Mouse (Mus musculus) forebrain, embryonic 14.5 days (tissue): Measurements from ENCODE around the gene Arhgef25. TPM values are rescaled to one million over a fixed set of nuclear protein-coding genes. Genes with fewer than 3 reads are reported as not detected.

Experiments
- ATAC-seq: fragments of 200-750 bp; cut with Nextera tagmentation; 2 replicates; pipeline ENCODE4 v1.8.0; 2017; ENCODE audit warnings: mild to moderate bottlenecking, moderate library complexity
- DNase-seq: peaks from one replicate; pipeline ENCODE4 v3.0.0-alpha.2; 2015; ENCODE audit warnings: low spot score
- H3K27ac ChIP-seq: fragments of 300-500 bp; sonication (generic); 2 replicates; pipeline ENCODE4 v1.5.1; 2014; ENCODE audit warnings: low read depth, mild to moderate bottlenecking, control low read depth, low read length, moderate library complexity
- H3K27me3 ChIP-seq: fragments of 300-500 bp; sonication (generic); replicated peaks from 2 replicates; pipeline ENCODE4 v1.6.1; 2014; ENCODE audit warnings: low read length, control low read depth, mixed read lengths; ENCODE audit not compliant: control insufficient read depth, insufficient read depth
- H3K36me3 ChIP-seq: fragments of 300-500 bp; sonication (generic); 2 replicates; pipeline ENCODE4 v1.6.1; 2014; ENCODE audit warnings: low read length, control low read depth; ENCODE audit not compliant: control insufficient read depth, insufficient read depth
- H3K4me1 ChIP-seq: fragments of 300-500 bp; sonication (generic); 2 replicates; pipeline ENCODE4 v1.6.1; 2014; ENCODE audit warnings: antibody characterized with exemption, low read length, control low read depth; ENCODE audit not compliant: control insufficient read depth, insufficient read depth
- H3K4me2 ChIP-seq: fragments of 300-500 bp; sonication (generic); 2 replicates; pipeline ENCODE4 v1.6.1; 2014; ENCODE audit warnings: mild to moderate bottlenecking, control low read depth, low read length
- H3K4me3 ChIP-seq: fragments of 300-500 bp; sonication (generic); 2 replicates; pipeline ENCODE4 v1.5.1; 2014; ENCODE audit warnings: low read depth, low read length, control low read depth
- H3K9ac ChIP-seq: fragments of 300-500 bp; sonication (generic); 2 replicates; pipeline ENCODE4 v1.6.1; 2014; ENCODE audit warnings: mild to moderate bottlenecking, low read length, control low read depth, moderate library complexity
- H3K9me3 ChIP-seq: fragments of 300-500 bp; sonication (generic); replicated peaks from 2 replicates; pipeline ENCODE4 v1.6.1; 2016; ENCODE audit warnings: low read length, control low read depth, mixed read lengths; ENCODE audit not compliant: control insufficient read depth
- WGBS: fragments of 180-500 bp; shearing (Covaris S2); extraction: QIAGEN DNeasy Blood & Tissue Kit; methylation state at CpG from one replicate; pipeline ENCODE4 v1.1.7; 2014; 5-methylcytosine and 5-hydroxymethylcytosine counted together
- polyA plus RNA-seq: library from polyadenylated mRNA; unstranded; fragments of >200 nt; fragmentation: Nextera tagmentation; extraction: Ambion mirVana; gene quantifications from 2 replicates; pipeline ENCODE4 v1.2.1, GENCODE M21; 2014

Arhgef25 gene
- polyA plus RNA-seq, 1 experiment from 2014 or later: 21.4 TPM

- 33% methylated on average over 10 of the region's 10 CpGs for WGBS
- peaks cover 36% of the 10 kb centered on the region for H3K36me3 ChIP-seq
- H3K27me3 ChIP-seq: no peaks in the 10 kb centered on the region
- H3K27ac ChIP-seq: no peak overlapping the region
- DNase-seq (no peak), ATAC-seq (no peak)
- no peak overlapping the region for H3K4me3 ChIP-seq
- no peak overlapping the region for H3K9ac ChIP-seq
- H3K4me1 ChIP-seq: no peaks in the 10 kb centered on the region
- no peak overlapping the region for H3K4me2 ChIP-seq
- H3K9me3 ChIP-seq: no peaks in the 10 kb centered on the region
Measured at GRCm38 (mm10) chr10:127225732-127226131, 35.8 kb upstream of the Arhgef25 start.

DNA sequence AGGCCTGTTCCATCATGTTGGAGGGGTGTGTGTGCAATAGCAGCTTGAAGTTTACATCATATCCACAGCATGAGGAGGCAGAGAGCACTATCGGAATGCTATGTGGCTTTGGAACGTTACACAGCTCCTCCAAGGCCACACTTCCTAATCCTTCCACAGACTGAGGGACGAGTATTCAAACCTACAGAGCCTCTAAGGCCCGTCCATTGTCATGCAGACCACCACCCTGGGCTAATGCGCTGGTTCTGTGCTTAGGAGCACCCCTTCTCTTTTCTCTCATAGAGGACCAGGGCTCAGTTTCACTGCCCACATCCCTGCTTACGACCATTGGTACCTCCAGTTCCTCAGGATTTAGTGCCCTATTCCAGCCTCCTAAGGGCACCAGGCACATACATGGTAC is 35.3 kb upstream of the Arhgef25 start:
- no peak overlapping the region for H3K4me2 ChIP-seq
- H3K36me3 ChIP-seq: peaks cover 31% of the 10 kb centered on the region
- no peaks in the 10 kb centered on the region for H3K9me3 ChIP-seq
- H3K27ac ChIP-seq: no peak overlapping the region
- no peaks in the 10 kb centered on the region for H3K27me3 ChIP-seq
- no peak overlapping the region for H3K4me3 ChIP-seq
- WGBS: 28% methylated on average over 6 of the region's 6 CpGs
- no peak overlapping the region for H3K9ac ChIP-seq
- ATAC-seq (no peak), DNase-seq (no peak)
- no peaks in the 10 kb centered on the region for H3K4me1 ChIP-seq

- 91% methylated on average over 2 of the region's 2 CpGs for WGBS
- H3K4me1 ChIP-seq: no peaks in the 10 kb centered on the region
- H3K9ac ChIP-seq: no peak overlapping the region
- no peaks in the 10 kb centered on the region for H3K36me3 ChIP-seq
- H3K27ac ChIP-seq: no peak overlapping the region
- no peaks in the 10 kb centered on the region for H3K9me3 ChIP-seq
- ATAC-seq: no peak
- no peak overlapping the region for H3K4me2 ChIP-seq
- H3K4me3 ChIP-seq: no peak overlapping the region
- no peaks in the 10 kb centered on the region for H3K27me3 ChIP-seq
- no peak for DNase-seq
Measured at GRCm38 (mm10) chr10:127218339-127218738, 28.5 kb upstream of the Arhgef25 start.

- DNase-seq: no peak
- no peak overlapping the region for H3K4me2 ChIP-seq
- H3K4me3 ChIP-seq: no peak overlapping the region
- H3K27me3 ChIP-seq: no peaks in the 10 kb centered on the region
- ATAC-seq: no peak
- H3K27ac ChIP-seq: no peak overlapping the region
- H3K9me3 ChIP-seq: no peaks in the 10 kb centered on the region
- no peaks in the 10 kb centered on the region for H3K36me3 ChIP-seq
- H3K9ac ChIP-seq: no peak overlapping the region
- H3K4me1 ChIP-seq: no peaks in the 10 kb centered on the region
Measured at GRCm38 (mm10) chr10:127217177-127217576, 27.3 kb upstream of the Arhgef25 start.

GRCm38 (mm10) chr10:127216456-127216855 is 26.6 kb upstream of the Arhgef25 start:
- no peak overlapping the region for H3K4me2 ChIP-seq
- no peaks in the 10 kb centered on the region for H3K4me1 ChIP-seq
- H3K9me3 ChIP-seq: no peaks in the 10 kb centered on the region
- H3K27ac ChIP-seq: no peak overlapping the region
- no peak overlapping the region for H3K9ac ChIP-seq
- no peak for ATAC-seq
- H3K36me3 ChIP-seq: no peaks in the 10 kb centered on the region
- no peak overlapping the region for H3K4me3 ChIP-seq
- 97% methylated on average over 11 of the region's 11 CpGs for WGBS
- H3K27me3 ChIP-seq: no peaks in the 10 kb centered on the region
- no peak for DNase-seq

- no peak overlapping the region for H3K27ac ChIP-seq
- H3K36me3 ChIP-seq: no peaks in the 10 kb centered on the region
- H3K9ac ChIP-seq: no peak overlapping the region
- H3K27me3 ChIP-seq: no peaks in the 10 kb centered on the region
- H3K9me3 ChIP-seq: no peaks in the 10 kb centered on the region
- H3K4me2 ChIP-seq: no peak overlapping the region
- no peak overlapping the region for H3K4me3 ChIP-seq
- ATAC-seq (no peak), DNase-seq (no peak)
- WGBS: 60% methylated on average over 1 of the region's 1 CpGs
- H3K4me1 ChIP-seq: peaks cover 6% of the 10 kb centered on the region
Measured at GRCm38 (mm10) chr10:127214422-127214803, 24.5 kb upstream of the Arhgef25 start.

DNA sequence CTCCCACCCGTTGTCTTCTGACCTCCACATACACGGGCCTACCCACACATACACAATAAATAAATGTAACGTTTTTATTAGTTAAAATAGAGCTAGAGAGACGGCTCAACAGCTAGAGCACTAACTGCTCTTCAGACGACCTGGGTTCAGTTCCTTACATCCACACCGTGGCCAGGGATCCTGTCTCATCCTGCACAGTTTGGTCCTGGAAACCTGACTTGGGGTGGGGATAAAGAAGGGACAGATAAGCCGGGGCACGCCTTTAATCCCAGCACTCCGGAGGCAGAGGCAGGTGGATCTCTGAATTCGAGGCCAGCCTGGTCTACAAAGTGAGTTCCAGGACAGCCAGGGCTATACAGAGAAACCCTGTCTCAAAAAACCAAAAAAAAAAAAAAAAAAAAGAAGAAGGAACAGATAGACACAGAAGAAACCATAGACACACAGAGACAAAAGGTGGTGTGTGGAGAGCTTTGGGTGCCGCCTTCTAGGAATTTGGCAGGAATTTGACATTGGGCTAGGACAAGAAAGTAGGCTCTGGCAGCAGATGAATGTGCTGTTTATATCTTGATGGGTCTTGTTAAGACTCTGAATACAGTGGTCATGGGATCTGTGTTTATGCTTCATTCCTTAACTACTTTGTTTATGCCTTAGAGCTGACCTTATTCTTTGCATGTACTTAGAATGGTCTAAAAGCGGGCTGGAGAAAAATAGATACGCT is 24.0 kb upstream of the Arhgef25 start:
- H3K27ac ChIP-seq: no peak overlapping the region
- WGBS: 81% methylated on average over 13 of the region's 13 CpGs
- H3K4me1 ChIP-seq: peaks cover 6% of the 10 kb centered on the region
- ATAC-seq (no peak), DNase-seq (no peak)
- no peak overlapping the region for H3K9ac ChIP-seq
- no peaks in the 10 kb centered on the region for H3K9me3 ChIP-seq
- no peaks in the 10 kb centered on the region for H3K27me3 ChIP-seq
- no peak overlapping the region for H3K4me2 ChIP-seq
- H3K4me3 ChIP-seq: no peak overlapping the region
- H3K36me3 ChIP-seq: no peaks in the 10 kb centered on the region

DNA sequence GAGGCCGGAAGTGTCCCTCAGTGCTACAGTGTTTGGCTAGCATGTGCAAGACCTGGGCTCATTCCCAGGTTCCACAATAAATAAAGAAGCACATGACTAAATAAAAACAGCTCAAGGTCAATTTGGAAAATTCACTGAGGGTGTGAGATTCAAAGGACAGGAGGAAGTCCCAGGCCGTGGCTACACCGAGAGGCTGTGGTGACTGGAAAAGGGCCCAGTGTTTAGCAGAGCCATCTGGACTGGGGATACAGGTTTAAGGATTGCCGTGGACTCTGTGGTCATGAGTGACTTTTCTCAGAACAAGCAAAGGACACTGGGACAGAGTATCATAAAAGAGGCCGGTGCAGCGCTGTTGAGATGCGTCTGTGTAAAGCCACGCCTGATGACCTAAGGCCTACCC is 23.4 kb upstream of the Arhgef25 start:
- no peak for DNase-seq
- H3K27ac ChIP-seq: no peak overlapping the region
- peaks cover 6% of the 10 kb centered on the region for H3K4me1 ChIP-seq
- H3K4me2 ChIP-seq: no peak overlapping the region
- no peaks in the 10 kb centered on the region for H3K9me3 ChIP-seq
- ATAC-seq: no peak
- H3K9ac ChIP-seq: no peak overlapping the region
- WGBS: 93% methylated on average over 8 of the region's 8 CpGs
- H3K36me3 ChIP-seq: no peaks in the 10 kb centered on the region
- no peak overlapping the region for H3K4me3 ChIP-seq
- no peaks in the 10 kb centered on the region for H3K27me3 ChIP-seq

GRCm38 (mm10) chr10:127211414-127211854 is 21.6 kb upstream of the Arhgef25 start, which contains the start of gene Pip4k2c:
Gene Pip4k2c, minus strand, starts transcription at chr10:127211585.
- peak within 1 kb of the TSS; percentile 75 for H3K4me2 ChIP-seq
- H3K27me3 ChIP-seq: no peaks in the 10 kb centered on the region
- peak within 1 kb of the TSS; percentile 81 for H3K9ac ChIP-seq
- 0 out of 2 replicates have a peak within 1 kb of the TSS, but pooled peaks have one; percentile 44 for H3K27ac ChIP-seq
- H3K9me3 ChIP-seq: no peaks in the 10 kb centered on the region
- H3K4me3 ChIP-seq: peak within 1 kb of the TSS; percentile 70
- H3K36me3 ChIP-seq: peaks cover 18% of the 10 kb centered on the region
- 2% methylated on average over 43 of the region's 47 CpGs for WGBS
- DNase-seq (peak; percentile 83), ATAC-seq (peak; percentile 98)
- H3K4me1 ChIP-seq: peaks cover 6% of the 10 kb centered on the region
